Mouse (Mus musculus) myocyte (in vitro differentiated cells): ENCODE measurements around the gene Cbx4.

Experiments used
- E2F4 ChIP-seq: IDR thresholded peaks from one replicate; pipeline ENCODE4 v1.6.1; 2011; ENCODE audit warnings: mild to moderate bottlenecking, control low read depth, moderate library complexity; ENCODE audit not compliant: insufficient read depth
- MAX ChIP-seq: IDR thresholded peaks from one replicate; pipeline ENCODE4 v1.6.1; 2011; ENCODE audit warnings: low read depth, mild to moderate bottlenecking, control low read depth
- MYOD1 ChIP-seq, 3 experiments: IDR thresholded peaks; one replicate each; pipeline ENCODE4 v1.6.1; 2011; ENCODE audit warnings: control low read depth in 2 of 3, low read depth in 2 of 3, mild to moderate bottlenecking in 2 of 3, moderate library complexity in 1 of 3; ENCODE audit not compliant: insufficient read length in 2 of 3, control insufficient read depth in 1 of 3
- MYOG ChIP-seq, 3 experiments: IDR thresholded peaks; one replicate each; pipeline ENCODE4 v1.6.1; 2011; ENCODE audit warnings: control low read depth in 2 of 3, low read depth in 2 of 3, mild to moderate bottlenecking in 2 of 3; ENCODE audit not compliant: insufficient read length in 2 of 3, control insufficient read depth in 1 of 3, insufficient read depth in 1 of 3
- POLR2A ChIP-seq: IDR thresholded peaks from one replicate; pipeline ENCODE4 v1.6.1; 2011; ENCODE audit warnings: low read depth, mild to moderate bottlenecking, control low read depth, moderate library complexity; ENCODE audit not compliant: insufficient read length
- POLR2AphosphoS2 ChIP-seq: IDR thresholded peaks from one replicate; pipeline ENCODE4 v1.6.1; 2011; ENCODE audit warnings: low read depth, control low read depth; ENCODE audit not compliant: insufficient read length
- TCF12 ChIP-seq: IDR thresholded peaks from one replicate; pipeline ENCODE4 v1.6.1; 2011; ENCODE audit warnings: mild to moderate bottlenecking, control low read depth; ENCODE audit not compliant: poor library complexity, insufficient read depth, severe bottlenecking
- USF1 ChIP-seq: IDR thresholded peaks from one replicate; pipeline ENCODE4 v1.6.1; 2011; ENCODE audit warnings: low read depth, mild to moderate bottlenecking, control low read depth, moderate library complexity

DNA sequence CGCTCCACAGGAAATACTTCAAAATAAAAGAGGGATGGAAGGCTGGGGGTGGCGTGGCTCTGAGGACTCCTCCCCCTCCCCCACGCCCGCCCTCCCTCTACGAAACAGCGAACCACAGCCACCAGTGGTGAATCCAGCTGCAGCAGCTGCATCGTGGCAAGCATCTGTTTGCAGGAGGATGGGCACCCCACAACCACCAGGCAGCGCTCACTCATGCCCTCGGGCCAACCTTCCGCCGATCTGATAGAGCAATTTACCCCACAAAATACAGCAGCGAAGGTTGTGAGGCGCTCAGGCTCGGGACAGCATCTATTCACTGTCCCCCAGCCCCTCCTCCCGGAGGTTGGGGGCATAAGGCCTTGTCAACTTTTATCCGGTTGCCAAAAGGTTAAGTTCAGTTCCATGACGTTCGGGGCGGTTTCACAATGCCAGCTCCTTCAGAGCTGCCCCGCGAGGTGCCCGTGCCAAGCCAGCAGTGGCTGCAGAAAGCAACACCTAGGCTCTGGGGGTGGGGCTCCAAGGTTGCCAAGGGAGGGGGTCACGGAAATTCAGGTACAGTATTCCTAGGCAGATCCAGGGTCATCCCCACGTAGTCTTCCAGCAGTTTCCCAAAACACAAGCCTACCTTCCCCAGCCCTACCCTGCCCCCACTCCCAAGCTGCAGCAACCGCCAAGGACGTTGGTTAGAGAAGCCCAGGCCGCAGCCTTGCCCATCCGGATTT, 2.1 kb downstream of the Cbx4 start:
- peak; percentile 72 for TF ChIP-seq POLR2A
- peak in 2 of 3 experiments; percentile 42 to 59 for TF ChIP-seq MYOG (IDR thresholded peaks at IDR 0.05; ENCODE audit: control insufficient read depth in 1 of 3, insufficient read depth in 1 of 3, insufficient read length in 2 of 3, low read depth in 2 of 3)
- TF ChIP-seq POLR2AphosphoS2 = peak; percentile 72
- TF ChIP-seq MAX = no peak
- TF ChIP-seq USF1 = no peak
- TF ChIP-seq TCF12 = no peak
- TF ChIP-seq MYOD1 (IDR thresholded peaks at IDR 0.05; ENCODE audit: control insufficient read depth in 1 of 3, insufficient read length in 2 of 3, low read depth in 2 of 3) = peak in 2 of 3 experiments; percentile 82 to 88
- TF ChIP-seq E2F4 = no peak
